Mouse (Mus musculus) stomach, postnatal 0 days (tissue): ENCODE measurements around the gene Gatc.

Experiments used
- CTCF ChIP-seq: IDR thresholded peaks from 2 replicates; pipeline ENCODE4 v1.5.1; 2016; ENCODE audit warnings: antibody characterized with exemption, low read depth, mild to moderate bottlenecking, moderate library complexity
- EP300 ChIP-seq: optimal IDR thresholded peaks from 2 replicates; pipeline ENCODE3; 2016; ENCODE audit warnings: antibody characterized with exemption

DNA sequence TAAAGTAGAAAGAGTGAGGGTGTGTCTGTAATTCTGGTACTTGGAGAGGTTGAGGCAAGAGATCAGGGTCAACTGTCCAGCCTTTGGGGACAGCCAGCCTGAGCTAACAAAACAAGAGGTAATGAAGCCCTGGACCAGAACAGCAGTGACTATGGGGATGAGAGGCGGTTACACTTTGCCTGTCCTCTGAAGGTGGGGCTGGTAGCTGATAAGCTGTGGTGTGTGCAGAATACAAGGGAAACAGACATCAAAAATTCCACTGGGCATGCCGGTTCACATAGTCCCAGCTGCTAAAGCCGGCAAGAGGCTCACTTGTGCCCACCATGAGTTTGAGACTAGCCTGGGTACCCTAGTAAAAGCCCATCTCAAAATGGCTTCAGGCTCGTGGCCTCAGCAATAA lies 28.6 kb downstream of the Gatc start:
- TF ChIP-seq CTCF = no peak
- no peak for TF ChIP-seq EP300
